Comparison of ENCODE assay signal across 17 mouse cellular contexts in the genomic region with DNA sequence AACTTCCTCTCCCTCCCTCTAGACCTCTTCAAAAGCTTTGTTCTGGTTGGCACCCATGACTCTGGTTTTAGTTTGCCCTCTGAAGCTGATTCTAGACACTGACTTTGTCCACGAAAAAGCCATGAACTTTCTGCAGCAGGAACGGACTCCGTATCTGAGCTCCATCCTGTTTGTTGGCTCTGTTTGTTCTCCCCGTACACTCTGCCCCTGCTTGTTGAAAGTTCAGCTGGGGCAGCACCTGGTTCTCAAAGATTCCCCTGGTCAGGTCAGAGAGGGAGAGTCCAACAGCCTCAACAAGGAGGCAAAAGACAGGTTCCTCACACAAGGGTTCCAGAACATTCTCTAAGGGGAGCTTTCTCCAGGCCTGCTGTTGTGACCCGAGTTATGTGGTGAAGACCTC.
"Had no signal": no experiment of that assay in that cellular context is flagged by ENCODE, and none has a peak within 500 bp of the region (broad histone marks: within the 10 kb centered on the region; RNA-seq: fewer than 3 reads in every experiment).

No protein-coding gene starts in this region.

- H3K9me3 ChIP-seq: midbrain, embryonic 12.5 days; neural tube, embryonic 13.5 days; neural tube, embryonic 15.5 days had no signal

- ATAC-seq: midbrain, embryonic 16.5 days had no signal

- H3K36me3 ChIP-seq: midbrain, embryonic 12.5 days; neural tube, embryonic 13.5 days; neural tube, embryonic 15.5 days had no signal

- H3K9ac ChIP-seq: lung, embryonic 14.5 days; midbrain, embryonic 12.5 days; neural tube, embryonic 13.5 days; neural tube, embryonic 15.5 days had no signal

- H3K27ac ChIP-seq: midbrain, embryonic 12.5 days; neural tube, embryonic 13.5 days; neural tube, embryonic 15.5 days had no signal

- H3K27me3 ChIP-seq: neural tube, embryonic 15.5 days had no signal

- H3K4me2 ChIP-seq: lung, embryonic 14.5 days; midbrain, embryonic 12.5 days; neural tube, embryonic 13.5 days; neural tube, embryonic 15.5 days had no signal

- DNase-seq: lung, adult 18-20 months; lung, embryonic 14.5 days; lung, postnatal 10 days; lung, postnatal 4 days; midbrain, embryonic 14.5 days; right cerebral cortex, adult 18-20 months; right cerebral cortex, postnatal 25 days; right cerebral cortex, postnatal 4 days; spleen, adult 18-20 months; thymus, adult 18-20 months; thymus, postnatal 14 days; thymus, postnatal 36 days had no signal

- H3K4me3 ChIP-seq: midbrain, embryonic 12.5 days; myocyte; neural tube, embryonic 13.5 days; neural tube, embryonic 15.5 days had no signal
